Comparison of ENCODE assay signal across 7 mouse cellular contexts in genomic region chr19:6236053-6236441, GRCm38 (mm10). TPM values are rescaled to one million over a fixed set of nuclear protein-coding genes. Genes with fewer than 3 reads are reported as not detected.
A peak's percentile ranks its signal among the peaks of the same experiment; 100 is the strongest.
DNase-seq lines count a peak whose midpoint lies in the region; ATAC-seq lines count a peak whose summit lies in the region.

No protein-coding gene starts in this region.

- intact Hi-C loops in left cerebral cortex, postnatal 36 days (cut with DNase I) = loop anchor here (1.0 kb wide), 1 partner anchor 95 kb away; the partner anchor contains the start of gene Arl2

- no peaks in the 10 kb centered on the region for H3K9me3 ChIP-seq in intestine, embryonic 16.5 days (ENCODE audit: control insufficient read depth, low read length)
- no peaks in the 10 kb centered on the region for H3K9me3 ChIP-seq in midbrain, embryonic 11.5 days (ENCODE audit: control insufficient read depth, low read length)

- WGBS in intestine, embryonic 16.5 days = 0% methylated on average over 9 of the region's 9 CpGs
- WGBS in midbrain, embryonic 11.5 days = under 1% methylated on average over 9 of the region's 9 CpGs

- peak; percentile 92 for DNase-seq in adrenal gland, adult 8-10 months
- peak; percentile 91 for DNase-seq in embryo, embryonic 9.5 days (ENCODE audit: extremely low spot score)
- DNase-seq in gastrocnemius, postnatal 4 days (ENCODE audit: low spot score in 2 of 2) = peak; percentile 76 to 92
- DNase-seq in left cerebral cortex, postnatal 36 days (ENCODE audit: low spot score in 2 of 2) = peak; percentile 88 to 90
- DNase-seq in midbrain, embryonic 11.5 days (ENCODE audit: low spot score, missing footprints) = peak; percentile 98
- peak; percentile 94 for DNase-seq in skeletal muscle tissue, adult 2 months (ENCODE audit: low read depth, low spot score)

- ATAC-seq in intestine, embryonic 16.5 days = peak; percentile 92
- peak; percentile 87 for ATAC-seq in midbrain, embryonic 11.5 days (ENCODE audit: low FRiP score)

- H3K27ac ChIP-seq in intestine, embryonic 16.5 days (ENCODE audit: low read length) = peak overlapping the region; percentile 96
- H3K27ac ChIP-seq in midbrain, embryonic 11.5 days (ENCODE audit: low read depth, low read length) = peak overlapping the region; percentile 85

- peaks cover 20% of the 10 kb centered on the region for H3K4me1 ChIP-seq in intestine, embryonic 16.5 days (ENCODE audit: control insufficient read depth, insufficient read depth, low read length)
- peaks cover 11% of the 10 kb centered on the region for H3K4me1 ChIP-seq in midbrain, embryonic 11.5 days (ENCODE audit: control insufficient read depth, insufficient read depth, low read length)

- peak overlapping the region; percentile 87 for H3K9ac ChIP-seq in intestine, embryonic 16.5 days (ENCODE audit: low read depth, low read length)
- H3K9ac ChIP-seq in midbrain, embryonic 11.5 days (ENCODE audit: low read length) = peak overlapping the region; percentile 85

- H3K36me3 ChIP-seq in intestine, embryonic 16.5 days (ENCODE audit: control insufficient read depth, insufficient read depth, low read length) = no peaks in the 10 kb centered on the region
- H3K36me3 ChIP-seq in midbrain, embryonic 11.5 days (ENCODE audit: control insufficient read depth, insufficient read depth, low read length) = no peaks in the 10 kb centered on the region

- H3K4me2 ChIP-seq in intestine, embryonic 16.5 days (ENCODE audit: low read depth, low read length) = peak overlapping the region; percentile 85
- peak overlapping the region; percentile 93 for H3K4me2 ChIP-seq in midbrain, embryonic 11.5 days

- peak overlapping the region; percentile 83 for H3K4me3 ChIP-seq in intestine, embryonic 16.5 days (ENCODE audit: low read length)
- H3K4me3 ChIP-seq in midbrain, embryonic 11.5 days (ENCODE audit: low read depth, low read length) = peak overlapping the region; percentile 83

- H3K27me3 ChIP-seq in intestine, embryonic 16.5 days (replicated peaks; ENCODE audit: control insufficient read depth, insufficient read depth, low read length) = no peaks in the 10 kb centered on the region
- no peaks in the 10 kb centered on the region for H3K27me3 ChIP-seq in midbrain, embryonic 11.5 days (ENCODE audit: control insufficient read depth, insufficient read depth, low read length)

RNA-seq across cellular contexts. Expression of gene Ppp2r5b, which starts 0.4 kb away (rescaled TPM):
- total RNA-seq in adrenal gland, adult 8-10 months (2022) = 100 to 1,000 TPM; 103 to 160 (median 124) TPM
- total RNA-seq in gastrocnemius, postnatal 4 days (2021) = 10 to 100 TPM; 26.2 to 26.4 TPM
- polyA plus RNA-seq in intestine, embryonic 16.5 days (2015; fragmentation: Nextera tagmentation; extraction: Ambion mirVana) = 21.0 and 23.5 TPM in 2 replicates
- 100 to 1,000 TPM; 160 to 173 TPM for total RNA-seq in left cerebral cortex, postnatal 36 days (2021)
- 39.1 and 41.0 TPM in 2 replicates for polyA plus RNA-seq in midbrain, embryonic 11.5 days (2014; fragmentation: Nextera tagmentation; extraction: Ambion mirVana)

RNA-seq across cellular contexts. Expression of gene Atg2a, which starts 5.4 kb away (rescaled TPM):
- 10 to 100 TPM; 38.6 to 57.9 (median 48.3) TPM for total RNA-seq in adrenal gland, adult 8-10 months (2022)
- total RNA-seq in gastrocnemius, postnatal 4 days (2021) = 10 to 100 TPM; 15.5 to 16.7 TPM
- 7.4 and 8.4 TPM in 2 replicates for polyA plus RNA-seq in intestine, embryonic 16.5 days (2015; fragmentation: Nextera tagmentation; extraction: Ambion mirVana)
- 10 to 100 TPM; 32.3 to 39.4 TPM for total RNA-seq in left cerebral cortex, postnatal 36 days (2021)
- polyA plus RNA-seq in midbrain, embryonic 11.5 days (2014; fragmentation: Nextera tagmentation; extraction: Ambion mirVana) = 7.1 and 8.1 TPM in 2 replicates

RNA-seq across cellular contexts. Expression of gene Gpha2, which starts 9.9 kb away (rescaled TPM):
- total RNA-seq in adrenal gland, adult 8-10 months (2022) = 10 to 100 TPM; 23.4 to 37.6 (median 29.4) TPM
- not detected for total RNA-seq in gastrocnemius, postnatal 4 days (2021)
- polyA plus RNA-seq in intestine, embryonic 16.5 days (2015; fragmentation: Nextera tagmentation; extraction: Ambion mirVana) = 0.23 and 0.65 TPM in 2 replicates
- total RNA-seq in left cerebral cortex, postnatal 36 days (2021) = not detected
- polyA plus RNA-seq in midbrain, embryonic 11.5 days (2014; fragmentation: Nextera tagmentation; extraction: Ambion mirVana) = 0.39 and 0.40 TPM in 2 replicates

RNA-seq across cellular contexts. Expression of gene Ehd1, which starts 40.5 kb away (rescaled TPM):
- total RNA-seq in adrenal gland, adult 8-10 months (2022) = 100 to 1,000 TPM in 3 of 4 experiments, 10 to 100 TPM in 1; 90.8 to 130 (median 118) TPM
- 10 to 100 TPM; 91.3 to 93.9 TPM for total RNA-seq in gastrocnemius, postnatal 4 days (2021)
- 135 and 158 TPM in 2 replicates for polyA plus RNA-seq in intestine, embryonic 16.5 days (2015; fragmentation: Nextera tagmentation; extraction: Ambion mirVana)
- total RNA-seq in left cerebral cortex, postnatal 36 days (2021) = 10 to 100 TPM; 38.2 to 42.2 TPM
- 64.1 and 68.2 TPM in 2 replicates for polyA plus RNA-seq in midbrain, embryonic 11.5 days (2014; fragmentation: Nextera tagmentation; extraction: Ambion mirVana)

RNA-seq across cellular contexts. Expression of gene Majin, which starts 51.9 kb away (rescaled TPM):
- 1 to 10 TPM; 2.0 to 4.4 (median 3.5) TPM for total RNA-seq in adrenal gland, adult 8-10 months (2022)
- total RNA-seq in gastrocnemius, postnatal 4 days (2021) = not detected
- polyA plus RNA-seq in intestine, embryonic 16.5 days (2015; fragmentation: Nextera tagmentation; extraction: Ambion mirVana) = not detected in 2 replicates
- total RNA-seq in left cerebral cortex, postnatal 36 days (2021) = under 1 TPM in 1 of 2 experiments, not detected in 1; 0.32 TPM
- polyA plus RNA-seq in midbrain, embryonic 11.5 days (2014; fragmentation: Nextera tagmentation; extraction: Ambion mirVana) = not detected in 2 replicates

Comparison
In these comparisons a context has a peak if more than half of its experiments do, and no peak if none do; other contexts are left out.
1. Peak in every context shown above with its lines: DNase-seq, ATAC-seq, H3K4me3 ChIP-seq and H3K27ac ChIP-seq.
2. RNA of gene Gpha2, which starts 9.9 kb away (total RNA-seq): 23.4 to 37.6 TPM in adrenal gland, adult 8-10 months; not detected in gastrocnemius, postnatal 4 days and not detected in left cerebral cortex, postnatal 36 days; every median in the first group is over 10 times any median in the second.